Mouse (Mus musculus) gastrocnemius, postnatal 25 days (tissue): ENCODE data around the gene Mgat4e. TPM values are rescaled to one million over a fixed set of nuclear protein-coding genes. Genes with fewer than 3 reads are reported as not detected.

Experiments
- DNase-seq: peaks from one replicate; pipeline ENCODE4 v3.0.0; 2022
- total RNA-seq, 2 experiments: library from RNA; stranded (reverse); gene quantifications; 1 replicate in 1 of 2; 2 replicates in 1 of 2; pipeline ENCODE4 v1.2.3; 2021

The Mgat4e gene
- total RNA-seq, 2 experiments from 2014 or later, result not detected

GRCm38 (mm10) chr1:134513312-134513860 lies 36.1 kb downstream of the Mgat4e start:
- DNase-seq, result no peak

GRCm38 (mm10) chr1:134512584-134512983 lies 36.9 kb downstream of the Mgat4e start:
- no peak for DNase-seq

- DNase-seq, result no peak
Measured at GRCm38 (mm10) chr1:134512183-134512582, 37.3 kb downstream of the Mgat4e start.

- no peak for DNase-seq
Measured at GRCm38 (mm10) chr1:134510018-134510417, 39.5 kb downstream of the Mgat4e start.

GRCm38 (mm10) chr1:134506201-134506600 lies 43.3 kb downstream of the Mgat4e start:
- DNase-seq, result no peak

- DNase-seq, result no peak
Measured at GRCm38 (mm10) chr1:134500916-134501315, 48.6 kb downstream of the Mgat4e start.

GRCm38 (mm10) chr1:134495991-134496390 lies 53.5 kb downstream of the Mgat4e start:
- no peak for DNase-seq

- no peak for DNase-seq
Measured at GRCm38 (mm10) chr1:134495216-134495539, 54.3 kb downstream of the Mgat4e start.

- peak; percentile 99 for DNase-seq
Measured at GRCm38 (mm10) chr1:134494428-134495215, 54.9 kb downstream of the Mgat4e start, which contains the start of gene Rabif. Gene Rabif, plus strand, starts transcription at chr1:134494648.

- DNase-seq, result no peak
Measured at GRCm38 (mm10) chr1:134493956-134494355, 55.5 kb downstream of the Mgat4e start.

GRCm38 (mm10) chr1:134493496-134493895 lies 56.0 kb downstream of the Mgat4e start:
- no peak for DNase-seq

- DNase-seq, result no peak
Measured at GRCm38 (mm10) chr1:134492276-134492675, 57.2 kb downstream of the Mgat4e start.

Other genes starting within 250 kb of the Mgat4e start
- 1 to 10 TPM in 1 of 2 experiments, under 1 TPM in 1; 0.97 to 1.0 TPM for gene Ppfia4, start 216.8 kb downstream of the Mgat4e start, total RNA-seq
- gene Tmem183a, start 187.7 kb downstream of the Mgat4e start, total RNA-seq, result 10 to 100 TPM; 13.2 to 15.1 TPM
- gene 4933406M09Rik, start 163.7 kb downstream of the Mgat4e start, total RNA-seq, result not detected
- 10 to 100 TPM; 80.3 to 88.3 TPM for gene Cyb5r1, start 144.1 kb downstream of the Mgat4e start, total RNA-seq
- 100 to 1,000 TPM; 149 to 152 TPM for gene Adipor1, start 134.3 kb downstream of the Mgat4e start, total RNA-seq
- gene Klhl12, start 94.2 kb downstream of the Mgat4e start, total RNA-seq, result 10 to 100 TPM; 13.4 to 15.1 TPM
- gene Rabif, start 55.0 kb downstream of the Mgat4e start, total RNA-seq, result 1 to 10 TPM; 5.7 to 6.6 TPM
- gene Kdm5b, start 10.5 kb upstream of the Mgat4e start, total RNA-seq, result 10 to 100 TPM; 11.3 to 11.7 TPM
- gene Syt2, start 97.0 kb upstream of the Mgat4e start, total RNA-seq, result under 1 TPM in 1 of 2 experiments, not detected in 1; 0.05 TPM